8 mouse cellular contexts compared by ENCODE assay signal in genomic region chr16:10415976-10416375, GRCm38 (mm10). TPM values are rescaled to one million over a fixed set of nuclear protein-coding genes. Genes with fewer than 3 reads are reported as not detected.
DNase-seq lines count a peak whose midpoint lies in the region; TF ChIP-seq lines count a peak whose summit lies in the region.

No protein-coding gene starts in this region.

- TF ChIP-seq POLR2A in heart, adult 2 months (IDR thresholded peaks at IDR 0.05; ENCODE audit: insufficient read depth, low read depth, low read length), result no peak
- no peak for TF ChIP-seq POLR2A in ES-Bruce4 (IDR thresholded peaks at IDR 0.05; ENCODE audit: insufficient read depth, low read length)
- no peak for TF ChIP-seq POLR2A in cerebellum, adult 2 months (IDR thresholded peaks at IDR 0.05; ENCODE audit: borderline replicate concordance, insufficient read depth, low read length)

- H3K79me2 ChIP-seq in heart, adult 2 months (replicated peaks; ENCODE audit: control insufficient read depth, insufficient read depth, low read length), result no peaks in the 10 kb centered on the region

- no peaks in the 10 kb centered on the region for H3K36me3 ChIP-seq in heart, adult 2 months (ENCODE audit: control insufficient read depth, insufficient read depth, low read length)
- H3K36me3 ChIP-seq in heart, embryonic 10.5 days, result peaks cover 74% of the 10 kb centered on the region
- H3K36me3 ChIP-seq in ES-Bruce4 (ENCODE audit: control insufficient read depth, insufficient read depth, low read length, poor library complexity, severe bottlenecking), result no peaks in the 10 kb centered on the region

- H3K4me1 ChIP-seq in heart, adult 2 months (ENCODE audit: control insufficient read depth, insufficient read depth, low read length), result no peaks in the 10 kb centered on the region
- H3K4me1 ChIP-seq in heart, embryonic 10.5 days, result peaks cover 10% of the 10 kb centered on the region
- H3K4me1 ChIP-seq in ES-Bruce4 (ENCODE audit: control insufficient read depth, insufficient read depth, low read length), result no peaks in the 10 kb centered on the region
- H3K4me1 ChIP-seq in cerebellum, adult 2 months (ENCODE audit: control insufficient read depth, insufficient read depth, low read length), result peaks cover 7% of the 10 kb centered on the region

- intact Hi-C loops in heart, adult 2 months (cut with DNase I), result loop anchor here (2.0 kb wide), 1 partner anchor 105 kb away; no protein-coding TSS in a partner anchor

- no peak for TF ChIP-seq EP300 in heart, adult 2 months (IDR thresholded peaks at IDR 0.05; ENCODE audit: insufficient read depth, low read depth, low read length)
- no peak for TF ChIP-seq EP300 in ES-Bruce4 (IDR thresholded peaks at IDR 0.05; ENCODE audit: insufficient read depth, low read depth, low read length)

- H3K27ac ChIP-seq in heart, adult 2 months, result no peak overlapping the region
- H3K27ac ChIP-seq in heart, embryonic 10.5 days, result no peak overlapping the region
- H3K27ac ChIP-seq in ES-Bruce4 (ENCODE audit: insufficient read depth, low read length), result no peak overlapping the region
- 0 out of 2 replicates have a peak overlapping the region, but pooled peaks have one; percentile 35 for H3K27ac ChIP-seq in cerebellum, adult 2 months (ENCODE audit: insufficient read depth, low read length)

- 77% methylated on average over 6 of the region's 6 CpGs for WGBS in heart, adult 2 months
- 76% methylated on average over 6 of the region's 6 CpGs for WGBS in heart, embryonic 10.5 days
- WGBS in cerebellum, adult 2 months, result 9% methylated on average over 6 of the region's 6 CpGs

- H3K27me3 ChIP-seq in heart, adult 2 months (ENCODE audit: control insufficient read depth, insufficient read depth, low read length), result no peaks in the 10 kb centered on the region
- H3K27me3 ChIP-seq in heart, embryonic 10.5 days (ENCODE audit: insufficient read depth, poor library complexity, severe bottlenecking), result no peaks in the 10 kb centered on the region
- no peaks in the 10 kb centered on the region for H3K27me3 ChIP-seq in ES-Bruce4 (ENCODE audit: control insufficient read depth, insufficient read depth, low read length, poor library complexity, severe bottlenecking)
- H3K27me3 ChIP-seq in cerebellum, adult 2 months (ENCODE audit: control insufficient read depth, insufficient read depth, low read length), result no peaks in the 10 kb centered on the region

- TF ChIP-seq CTCF in heart, adult 2 months (IDR thresholded peaks at IDR 0.05), result peak; percentile 50
- TF ChIP-seq CTCF in ES-Bruce4 (IDR thresholded peaks at IDR 0.05; ENCODE audit: low read depth, low read length), result peak; percentile 78
- TF ChIP-seq CTCF in cerebellum, adult 2 months (IDR thresholded peaks at IDR 0.05; ENCODE audit: borderline replicate concordance, insufficient read depth, low read depth, low read length), result peak; percentile 87

- no peak overlapping the region for H3K4me3 ChIP-seq in heart, adult 2 months
- no peak overlapping the region for H3K4me3 ChIP-seq in heart, embryonic 10.5 days
- no peak overlapping the region for H3K4me3 ChIP-seq in ES-Bruce4 (ENCODE audit: low read depth, low read length)
- no peak overlapping the region for H3K4me3 ChIP-seq in cerebellum, adult 2 months (replicated peaks; ENCODE audit: insufficient read depth, low read depth, low read length)

- no peak overlapping the region for H3K9ac ChIP-seq in heart, adult 2 months (ENCODE audit: low read depth, low read length)
- no peak overlapping the region for H3K9ac ChIP-seq in ES-Bruce4 (ENCODE audit: low read depth, poor library complexity, severe bottlenecking)

- peak; percentile 55 to 59 for DNase-seq in heart, adult 2 months
- DNase-seq in heart, embryonic 10.5 days (ENCODE audit: low spot score), result no peak
- peak; percentile 85 to 89 for DNase-seq in cerebellum, adult 2 months
- peak; percentile 66 to 69 for DNase-seq in kidney, postnatal 4 days
- peak; percentile 22 for DNase-seq in spleen, adult 12 weeks (ENCODE audit: low spot score)
- no peak for DNase-seq in urinary bladder, postnatal 25 days (ENCODE audit: low spot score)
- no peak for DNase-seq in neural tube, embryonic 10.5 days (ENCODE audit: extremely low spot score, low spot score)

- H3K9me3 ChIP-seq in heart, embryonic 10.5 days, result no peaks in the 10 kb centered on the region
- no peaks in the 10 kb centered on the region for H3K9me3 ChIP-seq in ES-Bruce4 (replicated peaks; ENCODE audit: control insufficient read depth, insufficient read depth, low read length, poor library complexity, severe bottlenecking)

RNA-seq across cellular contexts. Expression of gene Nubp1, which starts 4.2 kb away (rescaled TPM):
- 1 to 10 TPM; 7.4 to 7.9 TPM for total RNA-seq in heart, adult 2 months (2021)
- polyA plus RNA-seq in heart, adult 2 months (2012; rRNA removed), result 11.5 and 14.7 TPM in 2 replicates
- polyA plus RNA-seq in heart, embryonic 10.5 days (2016; fragmentation: Nextera tagmentation; extraction: Ambion mirVana), result 60.1 and 70.9 TPM in 2 replicates
- polyA plus RNA-seq in ES-Bruce4 (2011; ENCODE audit: insufficient read depth, insufficient read length, low read depth, missing spikeins), result 25.7 and 34.4 TPM in 2 replicates
- polyA plus RNA-seq in cerebellum, adult 2 months (2012; rRNA removed), result 30.0 and 30.8 TPM in 2 replicates

RNA-seq across cellular contexts. Expression of gene Tekt5, which starts 20.7 kb away (rescaled TPM):
- not detected for total RNA-seq in heart, adult 2 months (2021)
- 0.12 and 0.18 TPM in 2 replicates for polyA plus RNA-seq in heart, adult 2 months (2012; rRNA removed)
- polyA plus RNA-seq in heart, embryonic 10.5 days (2016; fragmentation: Nextera tagmentation; extraction: Ambion mirVana), result 0.11 and 0.23 TPM in 2 replicates
- polyA plus RNA-seq in ES-Bruce4 (2011; ENCODE audit: insufficient read depth, insufficient read length, low read depth, missing spikeins), result 0.55 TPM in 1 of 2 replicates, not detected in the other
- 14.7 and 20.3 TPM in 2 replicates for polyA plus RNA-seq in cerebellum, adult 2 months (2012; rRNA removed)

RNA-seq across cellular contexts. Expression of gene Tvp23a, which starts 31.2 kb away (rescaled TPM):
- total RNA-seq in heart, adult 2 months (2021), result under 1 TPM; 0.21 to 0.50 TPM
- polyA plus RNA-seq in heart, adult 2 months (2012; rRNA removed), result 0.98 and 1.2 TPM in 2 replicates
- polyA plus RNA-seq in heart, embryonic 10.5 days (2016; fragmentation: Nextera tagmentation; extraction: Ambion mirVana), result 6.0 and 9.2 TPM in 2 replicates
- 1.8 and 2.1 TPM in 2 replicates for polyA plus RNA-seq in ES-Bruce4 (2011; ENCODE audit: insufficient read depth, insufficient read length, low read depth, missing spikeins)
- polyA plus RNA-seq in cerebellum, adult 2 months (2012; rRNA removed), result 25.5 and 27.3 TPM in 2 replicates

Comparison
In these comparisons a context has a peak if more than half of its experiments do, and no peak if none do; other contexts are left out.
1. DNase-seq: peak in heart, adult 2 months (2 of 2), cerebellum, adult 2 months (2 of 2), kidney, postnatal 4 days (2 of 2) and spleen, adult 12 weeks (single experiment); none in heart, embryonic 10.5 days (single experiment), urinary bladder, postnatal 25 days (single experiment) and neural tube, embryonic 10.5 days (single experiment).
2. RNA of gene Tekt5, which starts 20.7 kb away (polyA plus RNA-seq): 14.7 to 20.3 TPM in cerebellum, adult 2 months; 0.55 TPM in ES-Bruce4, 0.11 to 0.23 TPM in heart, embryonic 10.5 days and 0.12 to 0.18 TPM in heart, adult 2 months; every median in the first group is over 10 times any median in the second.
3. Peak in every context shown above with its lines, with median percentiles within 50 percentile points of each other: CTCF ChIP-seq.